Mouse (Mus musculus) kidney, postnatal 14 days (tissue): ENCODE results near the gene Krtap13.
"Not testable (repeated sequence)": the region's sequence is repeated elsewhere in the genome, so short reads cannot be mapped to it uniquely, and the experiment has no call there.

Source experiments
- DNase-seq: peaks from one replicate; pipeline ENCODE4 v3.0.0; 2022; ENCODE audit warnings: mixed read lengths

Krtap13 gene

GRCm38 (mm10) chr16:88751535-88751934 lies at the start of gene Krtap13:
Krtap13 (minus strand) TSS chr16:88751635.
- DNase-seq = not testable (repeated sequence)

GRCm38 (mm10) chr16:88786786-88787185 lies 35.4 kb upstream of the Krtap13 start:
- DNase-seq = no peak

GRCm38 (mm10) chr16:88777596-88777995 lies 26.2 kb upstream of the Krtap13 start, which contains the start of gene Gm5965:
Gm5965 (plus strand) TSS chr16:88777896.
- DNase-seq = no peak

- DNase-seq = no peak
Measured at GRCm38 (mm10) chr16:88774106-88774505, 22.7 kb upstream of the Krtap13 start, which contains the start of gene 2310057N15Rik. 2310057N15Rik (minus strand) TSS chr16:88774206.

GRCm38 (mm10) chr16:88758547-88758946 lies 7.1 kb upstream of the Krtap13 start, which contains the start of gene 2310034C09Rik:
2310034C09Rik (plus strand) TSS chr16:88758847.
- DNase-seq = not testable (repeated sequence)

GRCm38 (mm10) chr16:88747943-88748342 lies 3.5 kb downstream of the Krtap13 start:
- no peak for DNase-seq

GRCm38 (mm10) chr16:88744750-88745340 lies 6.6 kb downstream of the Krtap13 start:
- no peak for DNase-seq

- no peak for DNase-seq
Measured at GRCm38 (mm10) chr16:88735391-88735790, 16.0 kb downstream of the Krtap13 start.

GRCm38 (mm10) chr16:88728812-88729275 lies 22.6 kb downstream of the Krtap13 start, which contains the start of gene Krtap13-1:
Krtap13-1 (plus strand) TSS chr16:88728862.
- DNase-seq = no peak

- no peak for DNase-seq
Measured at GRCm38 (mm10) chr16:88720031-88720430, 31.4 kb downstream of the Krtap13 start.

- DNase-seq = no peak
Measured at GRCm38 (mm10) chr16:88716549-88716948, 34.9 kb downstream of the Krtap13 start.

- no peak for DNase-seq
Measured at GRCm38 (mm10) chr16:88711245-88711644, 40.2 kb downstream of the Krtap13 start.

GRCm38 (mm10) chr16:88710757-88711156 lies 40.7 kb downstream of the Krtap13 start:
- DNase-seq = no peak

- DNase-seq = no peak
Measured at GRCm38 (mm10) chr16:88707496-88708012, 43.9 kb downstream of the Krtap13 start, which contains the start of gene 2310061N02Rik. 2310061N02Rik (minus strand) TSS chr16:88707962.

- DNase-seq = no peak
Measured at GRCm38 (mm10) chr16:88701072-88701864, 50.2 kb downstream of the Krtap13 start.
